Mouse (Mus musculus) midbrain, embryonic 10.5 days (tissue): ENCODE data around the gene Mypop. TPM values are rescaled to one million over a fixed set of nuclear protein-coding genes. Genes with fewer than 3 reads are reported as not detected.

Experiments
- DNase-seq: peaks from one replicate; pipeline ENCODE4 v3.0.0-alpha.2; 2017; ENCODE audit warnings: low spot score
- H3K27ac ChIP-seq: fragments of 300-500 bp; sonication (generic); replicated peaks from 2 replicates; pipeline ENCODE4 v1.5.1; 2016; ENCODE audit warnings: mild to moderate bottlenecking
- H3K27me3 ChIP-seq: fragments of 300-500 bp; sonication (generic); 2 replicates; pipeline ENCODE4 v1.6.1; 2016; ENCODE audit warnings: low read depth, mild to moderate bottlenecking; ENCODE audit not compliant: poor library complexity, severe bottlenecking
- H3K36me3 ChIP-seq: fragments of 300-500 bp; sonication (generic); 2 replicates; pipeline ENCODE4 v1.6.1; 2016; ENCODE audit warnings: mild to moderate bottlenecking, moderate library complexity
- H3K4me1 ChIP-seq: fragments of 300-500 bp; sonication (generic); 2 replicates; pipeline ENCODE4 v1.6.1; 2016
- H3K4me3 ChIP-seq: fragments of 300-500 bp; sonication (generic); 2 replicates; pipeline ENCODE4 v1.5.1; 2016; ENCODE audit warnings: mild to moderate bottlenecking, moderate library complexity
- H3K9me3 ChIP-seq: fragments of 300-500 bp; sonication (generic); replicated peaks from 2 replicates; pipeline ENCODE4 v1.6.1; 2016; ENCODE audit warnings: mild to moderate bottlenecking
- WGBS: fragments of 180-500 bp; shearing (Covaris S2); methylation state at CpG from one replicate; pipeline ENCODE4 v1.1.7; 2016; 5-methylcytosine and 5-hydroxymethylcytosine counted together
- polyA plus RNA-seq: library from polyadenylated mRNA; unstranded; fragments of >200 nt; fragmentation: Nextera tagmentation; extraction: Ambion mirVana; gene quantifications from 2 replicates; pipeline ENCODE4 v1.2.1, GENCODE M21; 2016

Mypop gene
- polyA plus RNA-seq, 1 experiment from 2014 or later: 4.1 TPM

GRCm38 (mm10) chr7:18962795-18963194 is 28.2 kb upstream of the Mypop start:
- under 1% methylated on average over 20 of the region's 20 CpGs for WGBS
- H3K27ac ChIP-seq: peak overlapping the region; percentile 35

GRCm38 (mm10) chr7:18963294-18963843 is 27.7 kb upstream of the Mypop start:
- peaks cover 67% of the 10 kb centered on the region for H3K27me3 ChIP-seq
- H3K27ac ChIP-seq: peak overlapping the region; percentile 35; the same call in 1 of the 2 replicates
- peaks cover 6% of the 10 kb centered on the region; the same call in 1 of the 2 replicates for H3K36me3 ChIP-seq
- no peak for DNase-seq
- peak overlapping the region; percentile 49 for H3K4me3 ChIP-seq
- peaks cover 68% of the 10 kb centered on the region for H3K4me1 ChIP-seq
- WGBS: under 1% methylated on average over 19 of the region's 19 CpGs
- no peaks in the 10 kb centered on the region for H3K9me3 ChIP-seq

More at GRCm38 (mm10) chr7:18962795-18963194, 28.2 kb upstream of the Mypop start:
- Histone ChIP-seq H3K9me3 (no peaks in the 10 kb centered on the region), H3K4me1 (peaks cover 73% of the 10 kb centered on the region), H3K36me3 (peaks cover 9% of the 10 kb centered on the region; the same call in 1 of the 2 replicates), H3K4me3 (peak overlapping the region; percentile 49), H3K27me3 (peaks cover 72% of the 10 kb centered on the region)
- DNase-seq: no peak

GRCm38 (mm10) chr7:18965312-18965711 is 25.7 kb upstream of the Mypop start:
- Histone ChIP-seq H3K27me3 (peaks cover 47% of the 10 kb centered on the region), H3K27ac (no peak overlapping the region), H3K9me3 (no peaks in the 10 kb centered on the region), H3K36me3 (no peaks in the 10 kb centered on the region), H3K4me1 (peaks cover 49% of the 10 kb centered on the region), H3K4me3 (no peak overlapping the region)
- DNase-seq: no peak
- WGBS: 79% methylated on average over 5 of the region's 5 CpGs

GRCm38 (mm10) chr7:18967603-18968002 is 23.4 kb upstream of the Mypop start:
- Histone ChIP-seq H3K9me3 (no peaks in the 10 kb centered on the region), H3K27me3 (peaks cover 35% of the 10 kb centered on the region), H3K36me3 (no peaks in the 10 kb centered on the region), H3K4me1 (peaks cover 26% of the 10 kb centered on the region), H3K4me3 (no peak overlapping the region), H3K27ac (no peak overlapping the region)
- no peak for DNase-seq
- 12% methylated on average over 8 of the region's 8 CpGs for WGBS

GRCm38 (mm10) chr7:18970956-18971355 is 20.1 kb upstream of the Mypop start:
- Histone ChIP-seq H3K4me1 (peaks cover 4% of the 10 kb centered on the region; the same call in 1 of the 2 replicates), H3K27me3 (peaks cover 2% of the 10 kb centered on the region; the same call in 1 of the 2 replicates), H3K9me3 (no peaks in the 10 kb centered on the region), H3K36me3 (no peaks in the 10 kb centered on the region), H3K27ac (no peak overlapping the region), H3K4me3 (no peak overlapping the region)
- 92% methylated on average over 3 of the region's 3 CpGs for WGBS
- DNase-seq: no peak

GRCm38 (mm10) chr7:18978381-18978780 is 12.7 kb upstream of the Mypop start:
- Histone ChIP-seq H3K9me3 (no peaks in the 10 kb centered on the region), H3K36me3 (no peaks in the 10 kb centered on the region), H3K4me1 (no peaks in the 10 kb centered on the region), H3K4me3 (no peak overlapping the region), H3K27me3 (no peaks in the 10 kb centered on the region), H3K27ac (no peak overlapping the region)
- 91% methylated on average over 9 of the region's 9 CpGs for WGBS
- DNase-seq: no peak

GRCm38 (mm10) chr7:18986503-18986902 is 4.5 kb upstream of the Mypop start:
- DNase-seq: no peak
- WGBS: 83% methylated on average over 2 of the region's 2 CpGs
- H3K4me3 ChIP-seq: no peak overlapping the region

GRCm38 (mm10) chr7:18987100-18987499 is 3.9 kb upstream of the Mypop start, which contains the start of gene Nanos2:
Nanos2 (plus strand) TSS chr7:18987400.
- Histone ChIP-seq H3K4me1 (peaks cover 24% of the 10 kb centered on the region), H3K27ac (no peak within 1 kb of the TSS)
- 84% methylated on average over 2 of the region's 2 CpGs for WGBS

More at GRCm38 (mm10) chr7:18986503-18986902, 4.5 kb upstream of the Mypop start:
- no peaks in the 10 kb centered on the region for H3K36me3 ChIP-seq
- H3K4me1 ChIP-seq: peaks cover 18% of the 10 kb centered on the region
- H3K27me3 ChIP-seq: peaks cover 8% of the 10 kb centered on the region
- H3K27ac ChIP-seq: no peak overlapping the region
- H3K9me3 ChIP-seq: no peaks in the 10 kb centered on the region

GRCm38 (mm10) chr7:18987747-18988146 is 3.3 kb upstream of the Mypop start:
- H3K27ac ChIP-seq: no peak overlapping the region
- no peak for DNase-seq
- WGBS: 79% methylated on average over 13 of the region's 13 CpGs

More at GRCm38 (mm10) chr7:18987100-18987499, 3.9 kb upstream of the Mypop start, which contains the start of gene Nanos2:
- H3K27me3 ChIP-seq: peaks cover 14% of the 10 kb centered on the region
- no peak within 1 kb of the TSS for H3K4me3 ChIP-seq
- no peaks in the 10 kb centered on the region for H3K9me3 ChIP-seq
- no peak for DNase-seq
- no peaks in the 10 kb centered on the region for H3K36me3 ChIP-seq

GRCm38 (mm10) chr7:18988780-18989179 is 2.3 kb upstream of the Mypop start:
- 64% methylated on average over 6 of the region's 6 CpGs for WGBS
- Histone ChIP-seq H3K9me3 (no peaks in the 10 kb centered on the region), H3K27me3 (peaks cover 31% of the 10 kb centered on the region), H3K4me1 (peaks cover 36% of the 10 kb centered on the region), H3K36me3 (no peaks in the 10 kb centered on the region), H3K27ac (no peak overlapping the region), H3K4me3 (no peak overlapping the region)
- DNase-seq: no peak

More at GRCm38 (mm10) chr7:18987747-18988146, 3.3 kb upstream of the Mypop start:
- Histone ChIP-seq H3K4me1 (peaks cover 31% of the 10 kb centered on the region), H3K27me3 (peaks cover 20% of the 10 kb centered on the region), H3K9me3 (no peaks in the 10 kb centered on the region), H3K36me3 (no peaks in the 10 kb centered on the region), H3K4me3 (no peak overlapping the region)

GRCm38 (mm10) chr7:18989995-18990394 is 1.1 kb upstream of the Mypop start:
- no peaks in the 10 kb centered on the region for H3K36me3 ChIP-seq
- H3K4me3 ChIP-seq: peak overlapping the region; percentile 63
- peak; percentile 37 for DNase-seq
- H3K27me3 ChIP-seq: peaks cover 35% of the 10 kb centered on the region
- no peaks in the 10 kb centered on the region for H3K9me3 ChIP-seq
- peaks cover 36% of the 10 kb centered on the region for H3K4me1 ChIP-seq
- H3K27ac ChIP-seq: peak overlapping the region; percentile 85
- WGBS: 10% methylated on average over 5 of the region's 5 CpGs

GRCm38 (mm10) chr7:18991660-18992293 is 732 bp downstream of the Mypop start:
- under 1% methylated on average over 59 of the region's 59 CpGs for WGBS
- peak overlapping the region; percentile 63 for H3K4me3 ChIP-seq
- peak overlapping the region; percentile 85 for H3K27ac ChIP-seq
- H3K4me1 ChIP-seq: peaks cover 36% of the 10 kb centered on the region
- H3K27me3 ChIP-seq: peaks cover 35% of the 10 kb centered on the region
- H3K36me3 ChIP-seq: peaks cover 10% of the 10 kb centered on the region
- peak; percentile 52 for DNase-seq
- H3K9me3 ChIP-seq: no peaks in the 10 kb centered on the region

GRCm38 (mm10) chr7:18992294-18992675 is 1.2 kb downstream of the Mypop start:
- peak overlapping the region; percentile 63 for H3K4me3 ChIP-seq
- peaks cover 36% of the 10 kb centered on the region for H3K4me1 ChIP-seq
- H3K9me3 ChIP-seq: no peaks in the 10 kb centered on the region
- H3K36me3 ChIP-seq: peaks cover 13% of the 10 kb centered on the region
- peaks cover 35% of the 10 kb centered on the region for H3K27me3 ChIP-seq
- DNase-seq: no peak
- WGBS: 3% methylated on average over 31 of the region's 31 CpGs
- H3K27ac ChIP-seq: peak overlapping the region; percentile 85
